Mouse (Mus musculus): ENCODE measurements around the gene Apoc1.

- no peak for TF ChIP-seq POLR2A (IDR thresholded peaks at IDR 0.05; ENCODE audit: insufficient read length, low read depth)
- no peak for TF ChIP-seq SRF (IDR thresholded peaks at IDR 0.05; ENCODE audit: control insufficient read depth, insufficient read length, low read depth)
These were observed 20.9 kb downstream of the Apoc1 start for GRCm38 (mm10) chr7:19671511-19671910.
